Mouse (Mus musculus): ENCODE data around the gene Uevld. TPM values are rescaled to one million over a fixed set of nuclear protein-coding genes. Genes with fewer than 3 reads are reported as not detected.

Uevld gene
- polyA plus RNA-seq, 1 experiment from 2014 or later: 5.5 TPM

DNA sequence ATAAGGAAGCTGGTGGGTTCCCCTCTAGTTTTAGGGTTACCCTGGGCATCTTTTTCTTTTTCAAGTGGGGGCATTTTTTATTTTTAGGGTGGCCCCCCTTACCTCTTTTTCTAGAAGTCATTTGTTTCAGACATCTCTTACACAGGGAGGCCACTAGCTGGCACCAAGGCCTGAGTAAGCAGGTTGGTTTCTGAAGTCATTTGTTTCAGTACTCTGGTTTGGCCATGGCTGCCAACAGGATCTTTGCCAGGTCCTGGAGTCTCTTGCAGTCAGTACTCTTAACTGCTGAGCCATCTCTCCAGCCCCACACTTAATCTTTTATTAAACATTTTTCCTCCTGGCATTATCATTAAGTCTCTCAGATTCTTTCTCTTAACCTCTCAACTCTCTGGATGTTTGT is 3.8 kb upstream of the Uevld start:
- H3K27ac ChIP-seq (replicated peaks): no peak overlapping the region
- H3K9ac ChIP-seq: no peak overlapping the region
- peaks cover 25% of the 10 kb centered on the region for H3K4me1 ChIP-seq (replicated peaks)
- no peaks in the 10 kb centered on the region for H3K36me3 ChIP-seq
- no peak for ATAC-seq (ENCODE audit: low read depth)
- H3K4me2 ChIP-seq: no peak overlapping the region
- peaks cover 11% of the 10 kb centered on the region for H3K27me3 ChIP-seq
- H3K4me3 ChIP-seq: no peak overlapping the region
- no peaks in the 10 kb centered on the region for H3K9me3 ChIP-seq

GRCm38 (mm10) chr7:46960991-46961390 is 2.7 kb upstream of the Uevld start:
- Histone ChIP-seq H3K27ac (replicated peaks) (no peak overlapping the region), H3K36me3 (no peaks in the 10 kb centered on the region), H3K9me3 (no peaks in the 10 kb centered on the region), H3K27me3 (peaks cover 11% of the 10 kb centered on the region), H3K9ac (0 out of 2 replicates have a peak overlapping the region, but pooled peaks have one; percentile 26), H3K4me1 (replicated peaks) (peaks cover 26% of the 10 kb centered on the region), H3K4me3 (no peak overlapping the region), H3K4me2 (no peak overlapping the region)
- no peak for ATAC-seq (ENCODE audit: low read depth)
- whole genome bisulfite sequencing: 71% methylated on average over 3 of the region's 3 CpGs

GRCm38 (mm10) chr7:46958853-46959252 is 526 bp upstream of the Uevld start:
- Histone ChIP-seq H3K27me3 (peaks cover 11% of the 10 kb centered on the region), H3K4me3 (peak overlapping the region; percentile 71), H3K4me2 (peak overlapping the region; percentile 86), H3K4me1 (replicated peaks) (peaks cover 25% of the 10 kb centered on the region), H3K9ac (peak overlapping the region; percentile 84), H3K9me3 (no peaks in the 10 kb centered on the region), H3K27ac (replicated peaks) (no peak overlapping the region), H3K36me3 (peaks cover 14% of the 10 kb centered on the region)
- no peak; the same call in 1 of the 2 replicates for ATAC-seq (ENCODE audit: low read depth)
- 20% methylated on average over 9 of the region's 9 CpGs for WGBS

DNA sequence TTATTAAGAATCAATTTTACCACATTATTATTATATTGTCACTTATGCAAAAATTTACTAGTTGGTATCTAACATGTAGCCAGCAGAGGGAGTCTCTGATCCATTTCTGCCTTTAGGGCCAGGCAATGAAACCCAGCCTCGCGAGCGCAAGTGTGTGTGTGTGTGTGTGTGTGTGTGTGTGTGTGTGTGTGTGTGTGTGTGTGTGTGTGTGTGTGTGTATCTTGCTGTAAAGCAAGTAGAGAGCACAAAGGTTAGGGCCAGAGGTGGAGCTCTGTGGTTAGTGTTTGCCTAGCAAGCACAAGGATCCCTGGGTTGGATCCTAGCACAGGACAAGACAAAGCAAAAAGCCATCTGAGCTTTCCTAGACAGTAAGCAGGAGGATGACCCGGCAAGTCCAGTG is 22.5 kb downstream of the Uevld start:
- 51% methylated on average over 4 of the region's 4 CpGs for WGBS

DNA sequence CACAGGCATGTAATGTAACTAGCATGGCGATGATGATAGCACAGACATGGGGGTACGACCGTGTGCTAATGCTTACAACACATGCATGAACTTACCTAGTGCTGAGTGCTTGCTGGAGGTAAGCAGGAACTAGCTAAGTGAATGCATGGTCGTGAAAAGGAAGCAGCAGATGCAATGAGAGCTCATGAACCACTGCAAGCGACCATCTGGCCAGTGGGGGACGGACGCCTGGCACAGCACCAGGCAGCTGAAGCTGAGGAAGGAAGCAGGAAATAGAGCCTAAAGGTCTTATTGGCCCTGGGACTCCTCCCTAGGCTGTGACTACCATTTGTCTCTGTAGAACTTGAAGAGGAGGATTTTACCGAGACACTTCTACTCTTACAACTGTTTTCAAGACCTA is 23.5 kb downstream of the Uevld start:
- Histone ChIP-seq H3K4me1 (replicated peaks) (no peaks in the 10 kb centered on the region), H3K9ac (no peak overlapping the region), H3K9me3 (no peaks in the 10 kb centered on the region), H3K27me3 (no peaks in the 10 kb centered on the region), H3K4me3 (no peak overlapping the region), H3K4me2 (no peak overlapping the region), H3K36me3 (peaks cover 47% of the 10 kb centered on the region), H3K27ac (replicated peaks) (no peak overlapping the region)
- no peak for ATAC-seq (ENCODE audit: low read depth)
- 85% methylated on average over 8 of the region's 8 CpGs for WGBS

More for the DNA sequence above, 22.5 kb downstream of the Uevld start:
- Histone ChIP-seq H3K4me1 (replicated peaks) (no peaks in the 10 kb centered on the region), H3K4me2 (no peak overlapping the region), H3K36me3 (peaks cover 46% of the 10 kb centered on the region), H3K27ac (replicated peaks) (no peak overlapping the region), H3K4me3 (no peak overlapping the region), H3K9ac (no peak overlapping the region), H3K27me3 (no peaks in the 10 kb centered on the region), H3K9me3 (no peaks in the 10 kb centered on the region)
- ATAC-seq (ENCODE audit: low read depth): no peak

DNA sequence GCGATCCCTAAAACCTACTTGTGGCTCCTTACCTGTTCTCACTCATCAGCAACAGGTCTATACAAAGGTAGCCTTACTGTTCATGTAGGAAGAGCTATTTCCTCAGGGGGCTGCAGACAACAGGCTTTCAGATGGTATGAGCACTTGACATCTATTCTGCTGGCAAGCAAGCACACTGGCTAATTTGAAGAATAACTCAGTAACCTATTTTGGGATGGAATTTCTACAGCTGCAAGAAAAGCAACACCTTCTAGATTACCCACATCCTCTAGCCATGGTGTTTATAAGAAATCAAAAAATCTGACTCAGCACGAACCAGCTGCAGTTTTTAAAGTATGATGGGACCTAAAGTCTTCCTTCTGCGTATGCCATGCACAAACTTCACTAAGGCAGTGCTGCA is 27.0 kb downstream of the Uevld start:
- H3K9ac ChIP-seq: no peak overlapping the region
- H3K36me3 ChIP-seq: peaks cover 28% of the 10 kb centered on the region
- H3K27me3 ChIP-seq: no peaks in the 10 kb centered on the region
- no peak overlapping the region for H3K4me2 ChIP-seq
- no peak overlapping the region for H3K27ac ChIP-seq (replicated peaks)
- H3K4me3 ChIP-seq: no peak overlapping the region
- 94% methylated on average over 3 of the region's 3 CpGs for WGBS
- no peaks in the 10 kb centered on the region for H3K4me1 ChIP-seq (replicated peaks)
- H3K9me3 ChIP-seq: no peaks in the 10 kb centered on the region
- ATAC-seq (ENCODE audit: low read depth): no peak

DNA sequence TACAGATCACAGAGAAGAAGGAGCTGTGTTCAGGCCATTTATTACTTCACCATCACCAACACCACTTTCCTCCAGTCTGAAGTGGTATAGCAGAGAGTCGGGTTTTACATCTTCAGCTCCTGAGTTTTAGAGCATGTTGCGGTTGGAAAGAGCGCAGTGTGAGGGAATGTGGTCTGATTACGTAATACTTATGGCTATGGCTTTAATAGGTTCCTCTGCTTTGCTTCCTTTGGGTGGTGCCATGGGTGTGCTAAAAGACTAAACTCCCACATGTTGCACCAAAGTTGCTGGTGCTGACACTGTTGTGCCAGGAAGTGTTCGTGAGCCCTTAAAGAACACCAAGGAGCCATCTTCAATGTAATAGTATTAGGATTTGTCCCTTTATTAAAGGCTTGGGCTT is 30.0 kb downstream of the Uevld start:
- no peaks in the 10 kb centered on the region for H3K4me1 ChIP-seq (replicated peaks)
- no peak overlapping the region for H3K4me3 ChIP-seq
- ATAC-seq (ENCODE audit: low read depth): no peak
- no peak overlapping the region for H3K9ac ChIP-seq
- H3K9me3 ChIP-seq: no peaks in the 10 kb centered on the region
- H3K27me3 ChIP-seq: no peaks in the 10 kb centered on the region
- no peak overlapping the region for H3K4me2 ChIP-seq
- peaks cover 29% of the 10 kb centered on the region for H3K36me3 ChIP-seq
- H3K27ac ChIP-seq (replicated peaks): no peak overlapping the region
- WGBS: 93% methylated on average over 5 of the region's 5 CpGs

- no peak overlapping the region for H3K4me2 ChIP-seq
- H3K4me3 ChIP-seq: no peak overlapping the region
- no peaks in the 10 kb centered on the region for H3K9me3 ChIP-seq
- H3K9ac ChIP-seq: no peak overlapping the region
- no peak overlapping the region for H3K27ac ChIP-seq (replicated peaks)
- no peak for ATAC-seq (ENCODE audit: low read depth)
- H3K27me3 ChIP-seq: no peaks in the 10 kb centered on the region
- 55% methylated on average over 4 of the region's 4 CpGs for WGBS
- peaks cover 27% of the 10 kb centered on the region for H3K4me1 ChIP-seq (replicated peaks)
- H3K36me3 ChIP-seq: peaks cover 7% of the 10 kb centered on the region
Measured at GRCm38 (mm10) chr7:46922075-46922474, 36.3 kb downstream of the Uevld start.

GRCm38 (mm10) chr7:46919551-46920176 is 38.7 kb downstream of the Uevld start, which contains the start of gene Tsg101:
TSS of gene Tsg101 (minus strand) at chr7:46919969.
- peak within 1 kb of the TSS; percentile 74 for H3K4me2 ChIP-seq
- H3K9me3 ChIP-seq: no peaks in the 10 kb centered on the region
- H3K4me3 ChIP-seq: peak within 1 kb of the TSS; percentile 96
- peaks cover 9% of the 10 kb centered on the region; the same call in 1 of the 2 replicates for H3K36me3 ChIP-seq
- H3K4me1 ChIP-seq (replicated peaks): peaks cover 44% of the 10 kb centered on the region
- peak within 1 kb of the TSS; percentile 97 for H3K27ac ChIP-seq (replicated peaks)
- peak within 1 kb of the TSS; percentile 96 for H3K9ac ChIP-seq
- WGBS: under 1% methylated on average over 59 of the region's 75 CpGs
- no peaks in the 10 kb centered on the region for H3K27me3 ChIP-seq
- ATAC-seq (ENCODE audit: low read depth): peak; percentile 95

DNA sequence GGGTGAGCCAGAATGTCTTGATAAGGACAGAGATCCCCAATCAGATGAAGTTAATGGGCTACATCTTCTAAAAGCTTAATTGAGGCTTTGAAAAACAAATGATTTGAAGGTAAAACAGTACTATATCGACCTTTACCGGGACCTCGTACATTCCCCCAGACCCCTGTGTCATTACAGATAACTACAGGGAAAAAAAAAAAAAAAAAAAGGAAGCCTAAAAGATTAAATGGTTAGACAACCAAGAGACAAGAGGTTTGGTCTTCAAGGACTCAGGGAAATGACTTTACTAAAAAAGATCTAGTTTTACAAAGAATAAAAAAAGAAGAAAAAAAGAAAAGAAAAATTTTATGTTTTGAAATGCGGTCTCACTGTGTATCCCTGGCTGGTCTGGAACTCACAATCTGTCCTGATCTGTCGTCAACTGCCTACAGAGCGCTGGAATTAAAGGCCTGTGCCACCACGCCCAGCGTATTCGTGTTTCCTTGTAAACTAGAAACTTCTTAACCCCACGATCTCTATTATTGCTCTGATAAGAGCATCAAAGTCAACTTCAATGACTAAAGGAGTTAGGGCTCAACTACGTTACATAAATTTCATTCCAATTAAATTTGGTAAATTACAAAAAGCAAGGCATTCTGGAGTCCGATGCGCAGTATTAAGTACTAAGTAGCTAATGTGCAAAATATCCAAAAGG is 39.5 kb downstream of the Uevld start:
- Histone ChIP-seq H3K4me3 (peak overlapping the region; percentile 96), H3K36me3 (peaks cover 9% of the 10 kb centered on the region; the same call in 1 of the 2 replicates), H3K9ac (peak overlapping the region; percentile 96), H3K9me3 (no peaks in the 10 kb centered on the region), H3K4me1 (replicated peaks) (peaks cover 48% of the 10 kb centered on the region), H3K27me3 (no peaks in the 10 kb centered on the region), H3K4me2 (peak overlapping the region; percentile 74), H3K27ac (replicated peaks) (peak overlapping the region; percentile 97)
- 20% methylated on average over 13 of the region's 13 CpGs for WGBS
- ATAC-seq (ENCODE audit: low read depth): no peak

GRCm38 (mm10) chr7:46916376-46916775 is 42.0 kb downstream of the Uevld start:
- ATAC-seq (ENCODE audit: low read depth): no peak
- H3K9ac ChIP-seq: no peak overlapping the region
- H3K27ac ChIP-seq (replicated peaks): no peak overlapping the region
- H3K4me2 ChIP-seq: no peak overlapping the region
- no peaks in the 10 kb centered on the region for H3K9me3 ChIP-seq
- H3K27me3 ChIP-seq: no peaks in the 10 kb centered on the region
- no peak overlapping the region for H3K4me3 ChIP-seq
- peaks cover 48% of the 10 kb centered on the region for H3K4me1 ChIP-seq (replicated peaks)
- WGBS: 94% methylated on average over 3 of the region's 3 CpGs
- H3K36me3 ChIP-seq: peaks cover 22% of the 10 kb centered on the region

DNA sequence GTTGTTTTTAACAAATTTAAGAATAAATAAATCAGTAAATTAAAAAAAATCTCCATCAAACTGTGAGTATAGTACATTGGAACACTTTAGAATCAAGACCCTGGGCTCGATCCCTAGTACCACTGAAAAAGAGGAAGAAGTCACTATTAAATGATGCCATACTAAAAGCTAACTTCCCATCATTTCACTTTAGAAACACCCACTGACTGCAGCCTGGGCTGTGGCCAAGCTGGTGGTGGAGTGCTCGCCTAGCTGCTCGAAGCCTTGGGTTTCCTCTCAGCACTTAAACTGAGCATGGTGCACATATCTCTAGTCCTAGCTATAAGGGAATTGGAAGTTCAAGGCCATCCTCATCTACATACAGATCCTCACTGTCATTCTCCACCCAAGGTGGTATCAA is 47.1 kb downstream of the Uevld start:
- Histone ChIP-seq H3K36me3 (peaks cover 70% of the 10 kb centered on the region), H3K27me3 (no peaks in the 10 kb centered on the region), H3K4me3 (no peak overlapping the region), H3K9me3 (no peaks in the 10 kb centered on the region), H3K27ac (replicated peaks) (no peak overlapping the region), H3K4me2 (no peak overlapping the region), H3K9ac (no peak overlapping the region), H3K4me1 (replicated peaks) (peaks cover 13% of the 10 kb centered on the region; the same call in 1 of the 2 replicates)
- ATAC-seq (ENCODE audit: low read depth): no peak
- WGBS: 95% methylated on average over 3 of the region's 3 CpGs
